In genomic region chr2:69082499-69083197, GRCm38 (mm10) we compare ENCODE assay signal across 17 mouse cellular contexts. TPM values are rescaled to one million over a fixed set of nuclear protein-coding genes. Genes with fewer than 3 reads are reported as not detected.
DNase-seq lines count a peak whose midpoint lies in the region; ATAC-seq and TF ChIP-seq lines count a peak whose summit lies in the region.
"Had no signal": no experiment of that assay in that cellular context is flagged by ENCODE, and none has a peak within 500 bp of the region (broad histone marks: within the 10 kb centered on the region; RNA-seq: fewer than 3 reads in every experiment).

No protein-coding gene starts in this region.

- H3K9ac ChIP-seq in hindbrain, embryonic 14.5 days: no peak overlapping the region
- no peak overlapping the region for H3K9ac ChIP-seq in hindbrain, postnatal 0 days (replicated peaks; ENCODE audit: low read length)
- H3K9ac ChIP-seq in ES-E14 (ENCODE audit: insufficient read depth, low read depth, low read length, poor library complexity, severe bottlenecking): no peak overlapping the region
- H3K9ac ChIP-seq: forebrain, embryonic 13.5 days had no signal

- in situ Hi-C loops in ES-E14 (cut with MboI; ENCODE audit: low sequenced_read_pairs in 2 of 2, unreplicated experiment in 2 of 2): no loop called here

- 47% methylated on average over 8 of the region's 8 CpGs for WGBS in hindbrain, embryonic 14.5 days
- 45% methylated on average over 8 of the region's 8 CpGs for WGBS in hindbrain, postnatal 0 days

- no peaks in the 10 kb centered on the region for H3K36me3 ChIP-seq in hindbrain, embryonic 14.5 days (replicated peaks; ENCODE audit: control insufficient read depth, insufficient read depth)
- no peaks in the 10 kb centered on the region for H3K36me3 ChIP-seq in hindbrain, postnatal 0 days (ENCODE audit: insufficient read depth, low read length)
- no peaks in the 10 kb centered on the region for H3K36me3 ChIP-seq in ES-E14 (ENCODE audit: control insufficient read depth, insufficient read depth, low read length, poor library complexity, severe bottlenecking)
- H3K36me3 ChIP-seq: hindbrain, embryonic 10.5 days had no signal

- peak; percentile 15 for DNase-seq in embryo, embryonic 10.5 days (ENCODE audit: low spot score)
- DNase-seq in embryo, embryonic 10 days (ENCODE audit: low spot score): no peak
- no peak for DNase-seq in hindbrain, embryonic 14.5 days (ENCODE audit: low spot score)
- no peak for DNase-seq in hindbrain, postnatal 0 days (ENCODE audit: low spot score)
- DNase-seq in ES-E14 (ENCODE audit: low read depth, low spot score): no peak
- DNase-seq in brain, adult 2 months (ENCODE audit: low read depth, low spot score): peak; percentile 68
- DNase-seq in right cerebral cortex, adult 18-20 months: no peak
- DNase-seq: adrenal gland, postnatal 25 days; gastrocnemius, postnatal 36 days; kidney, adult 8-10 months; kidney, postnatal 25 days; lung, adult 18-20 months; lung, postnatal 14 days; thymus, postnatal 14 days had no signal

- no peaks in the 10 kb centered on the region for H3K9me3 ChIP-seq in hindbrain, embryonic 14.5 days (ENCODE audit: control insufficient read depth, low read length)
- H3K9me3 ChIP-seq in hindbrain, postnatal 0 days (ENCODE audit: low read length): no peaks in the 10 kb centered on the region
- H3K9me3 ChIP-seq in ES-E14 (ENCODE audit: control insufficient read depth, insufficient read depth, low read depth, low read length): no peaks in the 10 kb centered on the region
- H3K9me3 ChIP-seq: forebrain, embryonic 13.5 days; hindbrain, embryonic 10.5 days had no signal

- ATAC-seq in hindbrain, embryonic 14.5 days (ENCODE audit: low FRiP score): 0 out of 2 replicates have a peak, but pooled peaks have one; percentile 41
- no peak for ATAC-seq in hindbrain, postnatal 0 days
- ATAC-seq: forebrain, embryonic 13.5 days had no signal

- H3K4me2 ChIP-seq in hindbrain, embryonic 14.5 days (replicated peaks): no peak overlapping the region
- H3K4me2 ChIP-seq in hindbrain, postnatal 0 days (ENCODE audit: low read depth, low read length): no peak overlapping the region
- H3K4me2 ChIP-seq: forebrain, embryonic 13.5 days; liver, embryonic 11.5 days had no signal

- no peak for TF ChIP-seq CTCF in hindbrain, postnatal 0 days (IDR thresholded peaks at IDR 0.05; ENCODE audit: low read depth)

- H3K27me3 ChIP-seq in hindbrain, embryonic 14.5 days (ENCODE audit: control insufficient read depth, insufficient read depth, low read length): no peaks in the 10 kb centered on the region
- no peaks in the 10 kb centered on the region for H3K27me3 ChIP-seq in hindbrain, postnatal 0 days (ENCODE audit: insufficient read depth, low read length)
- H3K27me3 ChIP-seq: forebrain, embryonic 13.5 days had no signal

- H3K4me3 ChIP-seq in hindbrain, embryonic 14.5 days (replicated peaks; ENCODE audit: low read length): no peak overlapping the region
- no peak overlapping the region for H3K4me3 ChIP-seq in hindbrain, postnatal 0 days (ENCODE audit: low read length)
- no peak overlapping the region for H3K4me3 ChIP-seq in ES-E14 (ENCODE audit: insufficient read depth in 1 of 2, low read depth in 1 of 2, low read length in 2 of 2, poor library complexity in 1 of 2, severe bottlenecking in 1 of 2)
- H3K4me3 ChIP-seq: forebrain, embryonic 13.5 days; hindbrain, embryonic 10.5 days had no signal

- no peak overlapping the region for H3K27ac ChIP-seq in hindbrain, embryonic 14.5 days
- no peak overlapping the region for H3K27ac ChIP-seq in hindbrain, postnatal 0 days
- no peak overlapping the region for H3K27ac ChIP-seq in ES-E14 (ENCODE audit: insufficient read depth, low read depth, low read length, poor library complexity, severe bottlenecking)
- H3K27ac ChIP-seq: forebrain, embryonic 13.5 days; hindbrain, embryonic 10.5 days had no signal

- H3K4me1 ChIP-seq in hindbrain, embryonic 14.5 days (replicated peaks; ENCODE audit: control insufficient read depth, insufficient read depth, low read length): peaks cover 15% of the 10 kb centered on the region
- H3K4me1 ChIP-seq in hindbrain, postnatal 0 days (ENCODE audit: insufficient read depth, low read length): peaks cover 7% of the 10 kb centered on the region; the same call in 1 of the 2 replicates
- H3K4me1 ChIP-seq in ES-E14 (ENCODE audit: control insufficient read depth in 2 of 2, insufficient read depth in 2 of 2, low read length in 2 of 2, poor library complexity in 1 of 2): no peaks in the 10 kb centered on the region

TF ChIP-seq in ES-E14, 5 proteins besides CTCF, POLR2A, EP300 and RAD21:
- TF ChIP-seq MAFK (IDR thresholded peaks at IDR 0.05; ENCODE audit: insufficient read depth, low read depth, low read length) (peak; percentile 94), CHD2 (IDR thresholded peaks at IDR 0.05; ENCODE audit: low read depth, low read length) (no peak)

RNA-seq across cellular contexts. Expression of gene Nostrin, which starts 53.0 kb away (rescaled TPM):
- polyA plus RNA-seq in hindbrain, embryonic 14.5 days (2014; fragmentation: Nextera tagmentation; extraction: Ambion mirVana): 1.5 and 1.7 TPM in 2 replicates
- total RNA-seq in hindbrain, postnatal 0 days (2014; rRNA removed): 1.9 and 4.5 TPM in 2 replicates
- 2.3 and 2.5 TPM in 2 replicates for polyA plus RNA-seq in hindbrain, postnatal 0 days (2015; fragmentation: Nextera tagmentation; extraction: Ambion mirVana)
- total RNA-seq in ES-E14 (2012; rRNA removed): 0.21 and 2.5 TPM in 2 replicates

Comparison
In these comparisons a context has a peak if more than half of its experiments do, and no peak if none do; other contexts are left out.
1. DNase-seq: peak in embryo, embryonic 10.5 days (single experiment) and brain, adult 2 months (single experiment); none in embryo, embryonic 10 days (single experiment), hindbrain, embryonic 14.5 days (single experiment), hindbrain, postnatal 0 days (single experiment), ES-E14 (single experiment) and right cerebral cortex, adult 18-20 months (single experiment).